Mouse (Mus musculus): ENCODE data around the gene Parp8. TPM values are rescaled to one million over a fixed set of nuclear protein-coding genes. Genes with fewer than 3 reads are reported as not detected.
A peak's percentile ranks its signal among the peaks of the same experiment; 100 is the strongest.

Gene Parp8
- polyA plus RNA-seq, 1 experiment from 2014 or later: 12.1 TPM

- no peak overlapping the region for H3K4me2 ChIP-seq
- no peak for ATAC-seq (ENCODE audit: extremely low read depth, insufficient number of reproducible peaks, low FRiP score, low TSS enrichment)
- no peaks in the 10 kb centered on the region for H3K36me3 ChIP-seq
- H3K4me3 ChIP-seq: no peak overlapping the region
- H3K9me3 ChIP-seq: no peaks in the 10 kb centered on the region
- H3K27ac ChIP-seq (replicated peaks): no peak overlapping the region
- H3K9ac ChIP-seq: no peak overlapping the region
- WGBS: 81% methylated on average over 7 of the region's 7 CpGs
- peaks cover 19% of the 10 kb centered on the region for H3K4me1 ChIP-seq
- no peaks in the 10 kb centered on the region for H3K27me3 ChIP-seq (replicated peaks)
These were observed 38.7 kb downstream of the Parp8 start for GRCm38 (mm10) chr13:116986658-116987057.

GRCm38 (mm10) chr13:116974081-116974860 is 51.1 kb downstream of the Parp8 start:
- WGBS: 77% methylated on average over 7 of the region's 7 CpGs

GRCm38 (mm10) chr13:116973491-116973890 is 51.8 kb downstream of the Parp8 start:
- WGBS: 67% methylated on average over 7 of the region's 7 CpGs
- Histone ChIP-seq H3K9me3 (no peaks in the 10 kb centered on the region), H3K36me3 (no peaks in the 10 kb centered on the region), H3K4me2 (no peak overlapping the region), H3K9ac (no peak overlapping the region), H3K27ac (replicated peaks) (no peak overlapping the region), H3K4me1 (peaks cover 11% of the 10 kb centered on the region), H3K4me3 (no peak overlapping the region), H3K27me3 (replicated peaks) (no peaks in the 10 kb centered on the region)
- no peak for ATAC-seq (ENCODE audit: extremely low read depth, insufficient number of reproducible peaks, low FRiP score, low TSS enrichment)

More at GRCm38 (mm10) chr13:116974081-116974860, 51.1 kb downstream of the Parp8 start:
- Histone ChIP-seq H3K36me3 (no peaks in the 10 kb centered on the region), H3K4me1 (peaks cover 11% of the 10 kb centered on the region), H3K4me3 (no peak overlapping the region), H3K27me3 (replicated peaks) (no peaks in the 10 kb centered on the region), H3K4me2 (no peak overlapping the region), H3K27ac (replicated peaks) (no peak overlapping the region), H3K9ac (no peak overlapping the region), H3K9me3 (no peaks in the 10 kb centered on the region)
- no peak for ATAC-seq (ENCODE audit: extremely low read depth, insufficient number of reproducible peaks, low FRiP score, low TSS enrichment)

- Histone ChIP-seq H3K9ac (no peak overlapping the region), H3K36me3 (no peaks in the 10 kb centered on the region), H3K9me3 (no peaks in the 10 kb centered on the region), H3K27ac (replicated peaks) (0 out of 2 replicates have a peak overlapping the region, but pooled peaks have one; percentile 15), H3K27me3 (replicated peaks) (no peaks in the 10 kb centered on the region), H3K4me2 (no peak overlapping the region), H3K4me3 (no peak overlapping the region), H3K4me1 (peaks cover 11% of the 10 kb centered on the region)
- WGBS: 71% methylated on average over 7 of the region's 7 CpGs
- no peak for ATAC-seq (ENCODE audit: extremely low read depth, insufficient number of reproducible peaks, low FRiP score, low TSS enrichment)
These were observed 53.2 kb downstream of the Parp8 start for GRCm38 (mm10) chr13:116972036-116972611.

- Histone ChIP-seq H3K4me1 (peaks cover 11% of the 10 kb centered on the region), H3K36me3 (no peaks in the 10 kb centered on the region), H3K27me3 (replicated peaks) (no peaks in the 10 kb centered on the region), H3K27ac (replicated peaks) (no peak overlapping the region), H3K9me3 (no peaks in the 10 kb centered on the region), H3K4me3 (no peak overlapping the region), H3K4me2 (no peak overlapping the region), H3K9ac (no peak overlapping the region)
- ATAC-seq (ENCODE audit: extremely low read depth, insufficient number of reproducible peaks, low FRiP score, low TSS enrichment): no peak
- 83% methylated on average over 11 of the region's 11 CpGs for WGBS
These were observed 54.5 kb downstream of the Parp8 start for GRCm38 (mm10) chr13:116970706-116971428.

GRCm38 (mm10) chr13:116969650-116970049 is 55.7 kb downstream of the Parp8 start:
- no peak overlapping the region for H3K27ac ChIP-seq (replicated peaks)
- no peak overlapping the region for H3K4me3 ChIP-seq
- 78% methylated on average over 1 of the region's 1 CpGs for WGBS
- no peaks in the 10 kb centered on the region for H3K36me3 ChIP-seq
- H3K27me3 ChIP-seq (replicated peaks): no peaks in the 10 kb centered on the region
- H3K4me2 ChIP-seq: no peak overlapping the region
- no peak for ATAC-seq (ENCODE audit: extremely low read depth, insufficient number of reproducible peaks, low FRiP score, low TSS enrichment)
- H3K9ac ChIP-seq: no peak overlapping the region
- H3K4me1 ChIP-seq: peaks cover 12% of the 10 kb centered on the region
- H3K9me3 ChIP-seq: no peaks in the 10 kb centered on the region

GRCm38 (mm10) chr13:116968906-116969305 is 56.4 kb downstream of the Parp8 start:
- H3K27me3 ChIP-seq (replicated peaks): no peaks in the 10 kb centered on the region
- 90% methylated on average over 4 of the region's 4 CpGs for WGBS
- no peaks in the 10 kb centered on the region for H3K36me3 ChIP-seq
- no peak overlapping the region for H3K4me3 ChIP-seq
- no peak overlapping the region for H3K27ac ChIP-seq (replicated peaks)
- peaks cover 15% of the 10 kb centered on the region for H3K4me1 ChIP-seq
- no peaks in the 10 kb centered on the region for H3K9me3 ChIP-seq
- H3K4me2 ChIP-seq: no peak overlapping the region
- H3K9ac ChIP-seq: no peak overlapping the region
- no peak for ATAC-seq (ENCODE audit: extremely low read depth, insufficient number of reproducible peaks, low FRiP score, low TSS enrichment)

- 68% methylated on average over 3 of the region's 3 CpGs for WGBS
- H3K9ac ChIP-seq: no peak overlapping the region
- no peaks in the 10 kb centered on the region for H3K36me3 ChIP-seq
- no peaks in the 10 kb centered on the region for H3K9me3 ChIP-seq
- peaks cover 19% of the 10 kb centered on the region for H3K4me1 ChIP-seq
- no peak for ATAC-seq (ENCODE audit: extremely low read depth, insufficient number of reproducible peaks, low FRiP score, low TSS enrichment)
- H3K4me2 ChIP-seq: no peak overlapping the region
- no peak overlapping the region for H3K4me3 ChIP-seq
- H3K27me3 ChIP-seq (replicated peaks): no peaks in the 10 kb centered on the region
- no peak overlapping the region for H3K27ac ChIP-seq (replicated peaks)
These were observed 57.9 kb downstream of the Parp8 start for GRCm38 (mm10) chr13:116967459-116967858.

- 77% methylated on average over 15 of the region's 15 CpGs for WGBS
- no peak for ATAC-seq (ENCODE audit: extremely low read depth, insufficient number of reproducible peaks, low FRiP score, low TSS enrichment)
- H3K27me3 ChIP-seq (replicated peaks): no peaks in the 10 kb centered on the region
These were observed 62.6 kb downstream of the Parp8 start for GRCm38 (mm10) chr13:116962480-116963462.

GRCm38 (mm10) chr13:116958776-116959589 is 66.4 kb downstream of the Parp8 start:
- H3K9ac ChIP-seq: no peak overlapping the region
- H3K9me3 ChIP-seq: no peaks in the 10 kb centered on the region
- peaks cover 2% of the 10 kb centered on the region; the same call in 1 of the 2 replicates for H3K36me3 ChIP-seq
- no peak overlapping the region for H3K27ac ChIP-seq (replicated peaks)
- H3K4me2 ChIP-seq: no peak overlapping the region
- no peaks in the 10 kb centered on the region for H3K27me3 ChIP-seq (replicated peaks)
- WGBS: 66% methylated on average over 7 of the region's 7 CpGs
- no peak for ATAC-seq (ENCODE audit: extremely low read depth, insufficient number of reproducible peaks, low FRiP score, low TSS enrichment)
- H3K4me1 ChIP-seq: peaks cover 16% of the 10 kb centered on the region
- no peak overlapping the region for H3K4me3 ChIP-seq

More at GRCm38 (mm10) chr13:116962480-116963462, 62.6 kb downstream of the Parp8 start:
- no peaks in the 10 kb centered on the region for H3K9me3 ChIP-seq
- H3K4me2 ChIP-seq: no peak overlapping the region
- no peak overlapping the region for H3K27ac ChIP-seq (replicated peaks)
- H3K36me3 ChIP-seq: peaks cover 2% of the 10 kb centered on the region; the same call in 1 of the 2 replicates
- peaks cover 11% of the 10 kb centered on the region for H3K4me1 ChIP-seq
- no peak overlapping the region for H3K9ac ChIP-seq
- H3K4me3 ChIP-seq: no peak overlapping the region

Measured in heart, embryonic 13.5 days (tissue).